Mouse (Mus musculus): Measurements from ENCODE around the gene Trib3.

The Trib3 gene

DNA sequence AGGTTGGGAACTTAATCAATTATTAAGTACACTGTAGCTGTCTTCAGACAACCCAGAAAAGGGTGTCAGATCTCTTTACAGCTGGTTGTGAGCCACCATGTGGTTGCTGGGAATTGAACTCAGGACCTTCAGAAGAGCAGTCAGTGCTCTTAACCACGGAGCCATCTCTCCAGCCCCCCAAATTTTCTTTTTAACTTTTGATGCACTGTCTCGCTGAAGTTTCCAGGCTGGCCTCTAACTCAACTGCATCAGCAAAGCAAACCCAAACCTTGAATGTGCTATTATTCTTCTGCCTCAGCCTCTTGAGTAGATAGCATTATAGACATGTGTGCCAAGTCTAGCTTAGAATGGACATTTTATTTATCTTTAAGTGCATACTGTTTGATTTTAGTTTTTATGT lies 3.9 kb upstream of the Trib3 start:
- no peak for ATAC-seq (ENCODE audit: insufficient number of reproducible peaks, low FRiP score, low TSS enrichment)

DNA sequence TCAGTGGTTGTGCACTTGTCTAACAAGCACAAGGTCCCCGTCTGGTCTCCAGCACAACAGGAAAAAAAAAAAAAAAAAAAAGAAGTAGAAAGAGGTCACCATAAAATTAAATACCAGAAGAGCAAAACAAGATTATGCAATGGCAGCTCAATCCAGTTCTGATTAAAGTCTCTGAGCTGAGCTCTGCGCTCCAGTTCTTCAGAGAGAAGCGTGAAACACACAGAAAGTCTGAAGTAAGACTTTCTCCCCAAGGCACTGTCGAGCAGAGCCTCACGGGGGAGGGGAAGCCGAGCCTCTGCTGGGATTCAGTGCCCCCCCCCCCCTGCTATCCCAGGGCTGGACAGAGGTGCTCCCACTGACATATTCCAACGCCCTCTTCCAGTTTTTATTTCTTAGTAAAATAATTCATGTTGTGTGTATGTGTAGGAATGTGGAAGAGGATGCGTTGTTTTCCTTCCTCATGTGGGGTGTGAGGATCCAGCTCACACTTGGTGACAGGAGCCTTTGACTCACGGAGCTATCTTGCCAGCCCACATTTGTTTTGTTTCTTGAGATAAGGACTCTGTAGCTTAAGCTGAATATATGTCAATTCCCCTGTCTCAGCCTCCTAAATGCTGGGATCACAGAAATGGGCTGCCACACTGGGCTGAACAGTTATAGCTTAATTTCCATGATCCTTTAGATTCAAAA lies 3.1 kb upstream of the Trib3 start:
- ATAC-seq (ENCODE audit: insufficient number of reproducible peaks, low FRiP score, low TSS enrichment) = no peak

DNA sequence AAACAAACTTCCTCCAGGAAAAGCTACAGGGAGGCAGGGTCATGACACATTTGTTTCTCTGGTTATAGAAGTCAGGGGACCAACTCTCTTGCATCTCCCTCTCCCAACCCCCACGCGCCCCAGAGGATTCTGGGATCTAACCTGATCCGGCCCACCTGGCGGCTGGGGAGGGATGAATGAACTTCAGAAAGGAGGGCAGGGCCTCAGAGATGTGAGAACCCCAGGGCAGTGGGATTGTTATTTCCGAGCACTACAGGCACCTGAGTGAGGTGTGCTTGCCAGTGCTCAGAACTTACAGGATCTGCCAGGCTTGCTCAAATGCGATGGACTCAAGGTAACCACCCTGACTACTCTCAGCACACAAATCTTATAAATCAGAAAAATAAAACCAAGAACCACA lies 1.6 kb upstream of the Trib3 start:
- ATAC-seq (ENCODE audit: insufficient number of reproducible peaks, low FRiP score, low TSS enrichment) = no peak

DNA sequence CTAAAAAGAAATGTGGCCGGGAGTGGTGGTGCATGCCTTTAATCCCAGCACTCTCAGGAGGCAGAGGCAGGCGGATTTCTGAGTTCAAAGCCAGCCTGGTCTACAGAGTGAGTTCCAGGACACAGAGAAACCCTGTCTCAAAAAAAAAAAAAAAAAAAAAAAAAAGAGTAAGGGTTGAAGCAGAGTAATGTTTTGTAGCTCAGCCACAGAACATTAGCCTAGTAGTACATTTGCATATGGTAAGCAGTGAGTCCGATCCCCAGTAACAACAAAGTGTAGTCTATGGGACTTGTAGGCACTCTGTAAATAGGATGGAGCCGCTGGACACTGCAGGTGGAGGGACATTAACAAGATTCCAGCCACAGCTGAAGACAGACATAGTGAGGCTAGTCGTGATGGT lies 1.1 kb upstream of the Trib3 start:
- no peak for ATAC-seq (ENCODE audit: insufficient number of reproducible peaks, low FRiP score, low TSS enrichment)

DNA sequence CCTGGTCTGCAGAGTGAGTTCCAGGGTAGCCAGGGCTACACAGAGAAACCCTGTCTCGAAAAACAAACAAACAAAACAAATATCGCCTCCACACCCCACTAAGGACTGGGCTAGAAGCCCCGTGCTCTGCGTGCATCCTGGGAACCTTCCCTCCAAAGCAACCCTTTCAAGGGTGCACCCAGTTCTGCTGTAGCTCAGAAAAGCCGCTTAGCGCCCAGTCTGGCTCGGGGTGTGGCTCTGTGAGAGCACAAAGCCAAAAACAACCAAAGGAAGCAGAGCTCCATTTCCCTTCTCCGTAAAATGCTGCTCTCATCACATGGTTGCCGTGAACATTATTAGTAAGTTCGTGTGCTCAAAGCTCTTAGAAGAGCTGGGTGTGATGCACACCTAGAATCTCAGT lies 529 bp upstream of the Trib3 start:
- ATAC-seq (ENCODE audit: insufficient number of reproducible peaks, low FRiP score, low TSS enrichment) = no peak

DNA sequence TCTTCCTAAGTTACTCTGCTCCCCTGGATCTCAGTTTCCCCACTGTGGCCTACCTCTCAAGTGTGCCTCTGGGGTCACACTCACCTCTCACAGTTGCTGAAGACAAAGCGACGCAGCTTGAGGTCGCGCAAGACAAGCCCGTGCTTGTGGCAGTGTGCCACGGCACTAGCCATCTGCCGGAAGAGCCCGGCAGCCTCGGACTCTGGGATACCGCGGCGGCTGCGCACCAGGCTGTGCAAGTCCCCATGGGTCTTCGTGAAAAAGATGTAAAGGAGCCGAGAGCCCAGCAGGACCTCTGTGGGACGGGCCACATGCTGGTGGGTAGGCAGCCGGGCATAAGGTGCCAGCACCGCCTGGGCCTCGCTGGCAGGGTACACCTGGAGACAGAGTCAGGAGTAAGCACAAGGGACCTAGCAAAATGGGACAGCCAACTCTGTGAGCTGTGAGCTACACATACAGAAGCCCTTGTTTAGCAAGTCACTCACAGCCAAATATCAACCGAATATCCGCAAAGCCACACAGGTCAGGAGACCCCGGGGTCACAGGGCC lies 4.1 kb downstream of the Trib3 start:
- no peak for ATAC-seq (ENCODE audit: insufficient number of reproducible peaks, low FRiP score, low TSS enrichment)

DNA sequence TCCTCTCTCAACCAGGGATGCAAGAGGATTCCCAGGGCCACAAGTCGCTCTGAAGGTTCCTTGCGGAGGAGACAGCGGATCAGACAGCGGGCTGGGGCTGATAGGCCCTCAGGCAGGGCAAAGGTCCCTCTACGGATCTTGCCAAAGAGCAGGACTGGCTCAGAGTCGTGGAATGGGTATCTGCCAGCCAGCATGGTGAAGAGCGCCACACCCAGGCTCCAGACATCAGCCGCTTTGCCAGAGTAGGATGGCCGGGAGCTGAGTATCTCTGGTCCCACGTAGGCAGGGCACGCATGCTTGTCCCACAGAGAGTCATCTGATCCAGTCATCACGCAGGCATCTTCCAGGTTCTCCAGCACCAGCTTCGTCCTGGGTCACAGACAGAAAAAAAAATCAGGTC lies 5.5 kb downstream of the Trib3 start:
- ATAC-seq (ENCODE audit: insufficient number of reproducible peaks, low FRiP score, low TSS enrichment) = no peak

DNA sequence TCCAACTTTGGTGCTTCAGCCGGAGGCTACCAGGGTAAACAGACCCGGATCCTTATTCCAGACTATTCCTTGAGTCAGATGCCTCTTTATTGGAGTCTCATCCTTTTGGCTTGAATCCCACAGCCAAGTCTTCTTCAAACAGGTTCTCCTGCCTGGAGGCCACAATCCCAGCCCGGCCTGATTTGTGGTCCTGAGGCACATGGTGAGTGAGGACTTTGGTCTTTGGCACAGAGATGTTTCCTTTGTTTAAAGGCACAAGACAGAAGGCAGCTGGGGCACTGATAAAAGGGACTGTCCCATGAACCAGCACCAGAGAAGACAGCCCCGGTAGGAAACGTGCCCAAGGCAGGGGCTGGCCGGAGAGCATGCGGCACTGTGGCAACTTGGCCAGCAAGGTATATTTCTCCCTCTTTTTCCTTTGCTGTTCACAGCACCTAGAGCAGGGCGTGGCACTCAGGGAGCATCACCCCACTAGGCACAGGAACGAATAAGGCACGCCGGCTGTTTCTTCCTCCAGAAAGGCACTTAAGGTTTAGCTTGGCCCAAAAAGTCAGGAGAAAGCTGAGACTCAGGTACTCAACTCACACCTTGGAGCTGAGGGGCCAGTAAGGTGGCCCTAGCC lies 6.1 kb downstream of the Trib3 start:
- no peak for ATAC-seq (ENCODE audit: insufficient number of reproducible peaks, low FRiP score, low TSS enrichment)

DNA sequence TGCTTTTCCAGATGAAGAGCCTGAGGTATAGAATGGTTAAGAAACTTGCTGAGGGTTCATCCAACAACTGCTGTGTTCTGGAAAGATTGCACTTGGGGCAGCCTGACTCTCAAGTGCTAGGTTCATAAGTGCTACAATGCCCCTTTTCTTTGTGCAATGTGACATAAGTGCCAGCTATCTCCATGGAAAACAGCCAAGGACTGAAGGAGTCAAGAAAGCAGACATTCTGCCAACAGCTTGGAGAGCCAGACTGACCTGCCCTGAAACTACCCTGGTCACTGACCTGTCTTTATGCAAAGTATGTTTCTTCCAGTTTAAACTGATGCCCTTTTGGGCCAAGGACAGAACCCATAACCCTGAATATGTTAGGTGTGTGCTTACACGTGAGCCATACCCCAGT lies 7.0 kb downstream of the Trib3 start:
- no peak for ATAC-seq (ENCODE audit: insufficient number of reproducible peaks, low FRiP score, low TSS enrichment)

DNA sequence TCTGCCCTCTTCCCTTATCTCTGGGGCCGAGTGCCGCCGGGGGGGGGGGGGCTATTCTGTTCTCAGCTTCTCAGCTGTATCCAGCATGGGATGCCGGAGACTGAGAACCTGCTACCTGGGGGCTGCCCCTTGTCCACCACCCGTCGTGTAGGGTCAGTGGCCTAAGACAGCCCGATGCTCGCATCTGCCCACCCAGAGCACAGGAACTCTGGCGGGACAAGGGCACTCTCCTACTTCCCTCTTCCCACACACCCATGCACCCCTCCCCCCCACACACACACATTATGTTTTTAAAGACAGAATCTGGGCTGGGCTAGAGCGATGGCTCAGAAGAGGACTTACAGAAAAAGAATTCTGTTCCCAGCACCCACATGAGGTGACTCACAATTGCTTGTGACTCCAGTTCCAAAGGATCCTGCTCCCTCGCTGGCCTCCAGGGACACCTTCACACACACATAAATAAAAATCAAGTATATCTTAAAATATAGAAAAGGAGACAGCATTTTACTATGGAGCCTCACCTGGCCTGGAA lies 8.5 kb downstream of the Trib3 start:
- ATAC-seq (ENCODE audit: insufficient number of reproducible peaks, low FRiP score, low TSS enrichment) = no peak

DNA sequence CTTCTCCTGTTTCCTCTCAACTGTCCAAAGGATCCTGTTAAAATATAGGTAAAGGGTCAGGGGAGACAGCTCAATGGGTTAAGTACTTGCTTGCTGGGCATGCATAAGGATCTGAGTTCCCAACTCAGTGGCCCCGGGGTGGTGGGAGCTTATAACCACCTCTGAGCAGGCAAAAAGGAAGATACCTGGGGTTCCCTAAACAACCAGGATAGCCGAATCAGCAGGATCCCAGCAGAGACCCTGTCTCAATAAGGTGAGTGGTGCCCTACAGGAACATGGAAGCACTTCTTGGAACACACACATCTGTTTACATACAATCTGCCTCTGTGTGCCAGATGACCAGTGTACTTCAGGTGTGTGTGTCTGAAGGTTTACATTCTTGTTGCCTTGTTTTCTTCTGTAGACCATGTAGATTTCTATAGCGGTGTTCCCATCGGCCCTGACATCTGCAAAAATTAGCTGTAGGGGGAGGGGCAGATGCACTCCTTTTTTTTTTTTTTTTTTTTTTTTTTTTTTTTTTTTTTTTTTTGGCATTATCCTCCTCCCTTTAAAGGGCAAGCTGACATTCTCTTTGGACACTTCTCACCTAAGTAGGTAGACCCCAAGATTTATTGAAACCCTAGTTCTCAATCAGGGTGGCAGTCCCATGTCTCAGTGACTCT lies 10.4 kb downstream of the Trib3 start:
- ATAC-seq (ENCODE audit: insufficient number of reproducible peaks, low FRiP score, low TSS enrichment) = no peak

DNA sequence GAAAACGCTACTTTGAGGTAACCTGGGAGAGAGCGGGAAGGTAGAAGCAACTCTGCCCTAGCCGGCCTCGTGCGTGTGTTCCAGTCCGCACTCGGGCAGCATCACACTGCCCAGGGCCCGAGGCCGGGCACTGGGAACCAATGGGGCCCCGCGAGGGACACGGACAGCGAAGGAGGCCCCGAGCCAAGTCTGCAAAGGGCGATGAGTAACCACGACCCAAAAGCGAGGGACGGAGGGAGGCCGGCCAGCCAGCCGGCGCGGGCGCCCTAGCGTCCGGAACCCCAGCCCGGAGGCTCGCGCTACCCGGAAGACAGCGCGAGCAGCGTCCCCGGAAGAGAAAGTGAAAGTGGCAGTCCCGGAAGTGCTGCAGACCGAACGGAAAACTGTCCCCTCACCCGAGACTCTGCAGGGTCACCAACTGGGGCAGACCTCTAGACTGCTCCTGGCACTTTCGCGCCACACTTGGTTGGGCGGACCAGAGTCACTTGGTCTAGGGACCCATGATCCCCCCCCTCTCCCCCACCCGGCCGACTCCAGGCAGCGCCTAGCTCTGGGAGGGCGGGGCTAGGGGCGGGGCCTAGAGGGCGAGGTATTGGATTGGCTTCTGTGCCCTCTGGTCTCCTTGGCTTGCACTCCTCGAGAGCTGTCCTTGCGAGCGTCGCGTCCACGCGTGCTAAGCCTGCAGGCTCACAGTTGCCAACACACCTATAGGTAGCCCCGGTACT lies 11.6 kb downstream of the Trib3 start, which contains the start of gene Rbck1:
Gene Rbck1 (minus strand): TSS at position 553 of the 725 bp plus-strand sequence.
- ATAC-seq (ENCODE audit: insufficient number of reproducible peaks, low FRiP score, low TSS enrichment) = peak; percentile 97

DNA sequence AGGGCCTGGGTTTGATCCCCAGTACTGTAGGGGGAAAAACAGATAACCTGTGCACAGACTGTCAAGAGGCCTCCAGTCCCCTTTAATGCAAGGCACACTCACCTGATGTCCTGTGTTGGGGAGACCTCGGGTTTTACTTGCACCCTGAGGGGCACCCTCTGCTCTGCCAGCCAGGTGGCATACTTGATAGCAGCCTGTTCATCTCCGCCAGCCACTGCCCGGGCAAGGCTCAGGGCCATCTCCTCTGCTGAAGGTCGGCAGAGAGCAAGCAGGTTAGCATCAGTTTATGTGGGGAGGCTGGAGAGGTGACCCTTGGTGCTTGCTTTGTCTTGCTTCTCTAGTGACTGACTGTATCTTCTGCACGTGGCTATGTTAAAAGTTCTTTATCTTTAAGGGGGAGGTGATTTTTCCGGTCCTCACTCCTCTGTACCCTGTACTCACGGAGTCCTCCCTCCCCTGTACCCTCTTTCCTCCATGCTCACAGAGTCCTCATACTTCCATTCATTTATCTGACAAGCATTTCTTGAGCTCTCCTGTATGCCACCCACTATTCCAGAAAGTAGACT lies 12.9 kb downstream of the Trib3 start:
- no peak for ATAC-seq (ENCODE audit: insufficient number of reproducible peaks, low FRiP score, low TSS enrichment)

DNA sequence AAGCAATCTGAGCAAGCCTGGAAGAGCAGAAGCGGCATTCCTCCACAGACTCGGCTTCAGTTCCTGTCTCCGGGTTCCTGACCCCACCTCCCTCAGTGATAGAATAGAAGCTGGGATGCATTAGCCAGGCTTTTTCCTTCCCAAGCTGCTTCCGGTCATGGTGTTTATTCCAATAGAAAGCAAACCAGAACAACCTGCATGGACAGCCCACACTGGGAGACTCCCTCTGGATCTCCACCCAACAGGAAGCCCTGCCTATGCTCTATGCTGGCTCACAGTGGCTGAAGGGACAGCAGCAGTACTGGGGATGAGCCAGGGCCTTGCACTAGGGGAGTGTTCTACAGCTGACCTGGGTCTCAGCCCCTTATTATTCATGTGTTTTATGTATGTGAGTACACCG lies 15.9 kb downstream of the Trib3 start:
- ATAC-seq (ENCODE audit: insufficient number of reproducible peaks, low FRiP score, low TSS enrichment) = no peak

DNA sequence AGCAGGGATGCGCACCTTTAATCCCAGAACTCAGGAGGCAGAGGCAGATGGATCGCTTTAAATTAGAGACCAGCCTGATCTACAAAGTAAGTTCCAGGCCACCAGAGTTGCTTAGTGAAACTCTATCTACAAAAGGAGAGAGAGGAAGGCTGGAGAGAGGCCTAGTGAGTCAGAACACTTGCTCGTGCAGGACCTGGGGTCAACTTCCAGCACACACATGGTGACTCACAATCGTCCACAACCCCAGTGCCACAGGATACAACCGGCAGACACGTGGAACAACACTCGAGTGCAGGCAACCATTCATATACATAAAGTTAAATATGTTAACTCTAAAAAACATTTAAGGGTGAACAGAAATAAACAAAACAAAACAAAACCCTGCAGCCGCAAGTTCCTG lies 17.2 kb downstream of the Trib3 start:
- no peak for ATAC-seq (ENCODE audit: insufficient number of reproducible peaks, low FRiP score, low TSS enrichment)

DNA sequence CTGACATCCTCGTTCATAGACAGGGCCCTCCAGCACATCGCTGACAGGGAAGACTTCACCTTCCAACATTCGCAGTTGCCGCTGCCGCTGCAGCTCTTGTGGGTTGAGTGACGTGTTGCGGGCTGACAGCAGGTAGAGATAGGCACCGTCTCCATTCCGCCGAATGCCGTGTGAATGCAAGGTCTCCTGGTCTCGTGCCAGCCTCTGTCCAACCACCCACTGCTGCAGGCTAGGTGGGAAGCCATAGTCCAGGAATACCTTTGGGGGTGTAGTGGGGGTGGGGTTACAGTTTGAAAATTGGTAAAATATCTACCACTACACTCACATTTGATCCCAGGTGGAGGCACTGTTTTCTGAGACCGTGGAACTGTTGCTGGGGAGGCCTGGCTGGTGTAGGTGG lies 17.7 kb downstream of the Trib3 start:
- no peak for ATAC-seq (ENCODE audit: insufficient number of reproducible peaks, low FRiP score, low TSS enrichment)

DNA sequence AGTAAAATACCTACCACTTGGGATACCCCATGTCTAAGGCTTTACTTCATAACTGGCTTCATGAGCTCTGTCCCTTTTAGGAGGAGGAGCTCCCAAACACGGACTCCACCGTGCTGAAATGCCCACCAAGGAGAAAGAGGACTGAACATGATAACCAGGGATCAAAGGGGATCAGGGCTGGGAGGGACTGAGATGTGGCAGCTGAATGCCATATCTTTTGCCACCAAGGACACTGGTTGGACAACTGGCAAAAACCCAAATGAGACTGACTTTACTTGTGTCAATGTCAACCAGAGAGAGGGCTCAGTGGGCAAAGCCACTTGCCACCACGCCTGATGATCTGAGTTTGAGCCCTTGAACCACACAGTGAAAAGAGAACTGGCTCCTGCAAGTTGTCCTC lies 19.0 kb downstream of the Trib3 start:
- ATAC-seq (ENCODE audit: insufficient number of reproducible peaks, low FRiP score, low TSS enrichment) = no peak

DNA sequence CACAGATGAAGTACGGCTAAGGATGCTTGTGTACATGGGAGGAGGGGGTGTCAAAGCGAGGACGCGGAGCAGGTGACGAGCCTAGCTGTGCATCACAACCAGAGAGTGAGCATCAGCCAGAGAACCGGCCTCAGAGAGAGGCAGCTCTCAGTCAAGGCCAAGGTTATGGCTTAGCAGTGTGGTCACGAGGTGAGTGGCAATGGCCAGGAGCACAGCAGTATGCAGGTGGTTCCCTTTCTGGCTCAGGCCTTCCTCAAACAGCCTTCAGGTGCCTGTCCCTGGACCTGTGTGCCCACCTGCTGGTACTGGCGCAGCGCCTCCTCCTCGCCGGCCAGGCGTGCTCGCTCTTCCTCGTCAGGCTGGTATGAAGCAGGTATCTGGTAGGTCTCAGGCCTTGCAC lies 19.9 kb downstream of the Trib3 start:
- ATAC-seq (ENCODE audit: insufficient number of reproducible peaks, low FRiP score, low TSS enrichment) = peak; percentile 72

DNA sequence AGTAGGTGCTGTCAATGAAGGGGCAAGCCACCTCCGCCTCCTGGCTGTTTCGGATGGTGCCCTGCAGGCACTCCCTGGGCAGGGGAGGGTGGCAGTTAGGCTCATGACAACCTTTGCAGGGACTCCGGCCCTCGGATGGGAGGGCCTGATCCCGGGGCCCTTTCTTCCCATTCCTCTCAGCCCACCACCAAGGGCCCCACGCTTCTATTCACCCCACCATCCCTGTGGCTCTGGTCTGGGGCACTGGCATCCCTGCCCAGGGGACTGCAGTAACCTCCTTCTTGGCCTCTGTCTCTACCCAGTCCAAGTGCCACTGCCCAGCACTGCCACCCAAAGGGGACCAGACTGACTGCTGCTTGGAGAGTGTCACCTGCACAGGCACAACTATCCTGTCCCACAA lies 21.6 kb downstream of the Trib3 start:
- ATAC-seq (ENCODE audit: insufficient number of reproducible peaks, low FRiP score, low TSS enrichment) = no peak

DNA sequence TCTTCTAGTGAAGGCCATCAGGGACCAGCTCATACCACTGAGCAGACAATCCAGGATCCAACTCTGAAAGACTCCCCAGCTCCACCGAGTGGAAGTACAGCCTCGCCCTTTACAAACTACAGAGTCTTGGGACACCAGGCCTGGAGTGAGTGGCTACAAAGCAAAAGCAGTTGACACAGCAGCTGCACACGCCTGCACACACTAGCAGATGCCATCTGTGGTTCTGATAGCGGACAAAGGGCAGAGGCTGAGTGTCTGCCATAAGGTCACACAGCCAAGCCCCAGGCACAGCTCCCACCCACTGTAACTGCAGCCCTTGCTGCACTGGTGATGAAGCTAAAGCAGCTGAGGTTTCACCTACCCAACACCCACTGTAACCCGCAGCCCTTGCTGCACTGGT lies 22.3 kb downstream of the Trib3 start:
- no peak for ATAC-seq (ENCODE audit: insufficient number of reproducible peaks, low FRiP score, low TSS enrichment)
